In genomic region chr5:113209401-113209750, GRCm38 (mm10) we compare ENCODE assay signal across 9 mouse cellular contexts. TPM values are rescaled to one million over a fixed set of nuclear protein-coding genes. Genes with fewer than 3 reads are reported as not detected.
A peak's percentile ranks its signal among the peaks of the same experiment; 100 is the strongest.
DNase-seq lines count a peak whose midpoint lies in the region; ATAC-seq and TF ChIP-seq lines count a peak whose summit lies in the region.
"Had no signal": no experiment of that assay in that cellular context is flagged by ENCODE, and none has a peak within 500 bp of the region (broad histone marks: within the 10 kb centered on the region; RNA-seq: fewer than 3 reads in every experiment).

No protein-coding gene starts in this region.

- H3K27me3 ChIP-seq in kidney, embryonic 14.5 days (ENCODE audit: control insufficient read depth, insufficient read depth, low read length) = no peaks in the 10 kb centered on the region
- H3K27me3 ChIP-seq in hindbrain, postnatal 0 days (ENCODE audit: insufficient read depth, low read length) = no peaks in the 10 kb centered on the region
- H3K27me3 ChIP-seq in midbrain, embryonic 14.5 days (ENCODE audit: control insufficient read depth, insufficient read depth, low read length) = no peaks in the 10 kb centered on the region

- TF ChIP-seq POLR2A in cortical plate, adult 2 months (IDR thresholded peaks at IDR 0.05; ENCODE audit: extremely low read depth, insufficient read depth, low read length) = no peak

- DNase-seq in kidney, adult 9 months = no peak
- DNase-seq in hindbrain, postnatal 0 days (ENCODE audit: low spot score) = no peak
- DNase-seq in midbrain, embryonic 14.5 days = no peak
- DNase-seq in retina, embryonic 14.5 days (ENCODE audit: low spot score) = no peak

- H3K36me3 ChIP-seq in kidney, embryonic 14.5 days (ENCODE audit: control insufficient read depth, insufficient read depth, low read length) = no peaks in the 10 kb centered on the region
- no peaks in the 10 kb centered on the region for H3K36me3 ChIP-seq in hindbrain, postnatal 0 days (ENCODE audit: insufficient read depth, low read length)
- H3K36me3 ChIP-seq in midbrain, embryonic 14.5 days (ENCODE audit: control insufficient read depth, insufficient read depth, low read length) = no peaks in the 10 kb centered on the region

- 37% methylated on average over 11 of the region's 11 CpGs for WGBS in kidney, embryonic 14.5 days
- 40% methylated on average over 11 of the region's 11 CpGs for WGBS in hindbrain, postnatal 0 days
- WGBS in midbrain, embryonic 14.5 days = 58% methylated on average over 11 of the region's 11 CpGs

- no peak overlapping the region for H3K9ac ChIP-seq in kidney, embryonic 14.5 days (ENCODE audit: low read depth, low read length)
- H3K9ac ChIP-seq in hindbrain, postnatal 0 days (replicated peaks; ENCODE audit: low read length) = peak overlapping the region; percentile 17; the same call in 1 of the 2 replicates
- H3K9ac ChIP-seq in midbrain, embryonic 14.5 days (replicated peaks; ENCODE audit: low read length) = no peak overlapping the region

- H3K4me3 ChIP-seq in kidney, embryonic 14.5 days (ENCODE audit: low read length) = no peak overlapping the region
- H3K4me3 ChIP-seq in cortical plate, adult 2 months (ENCODE audit: insufficient read depth, low read length) = no peak overlapping the region
- H3K4me3 ChIP-seq in hindbrain, postnatal 0 days (ENCODE audit: low read length) = no peak overlapping the region
- H3K4me3 ChIP-seq in midbrain, embryonic 14.5 days (replicated peaks; ENCODE audit: low read depth, low read length) = no peak overlapping the region

- H3K4me1 ChIP-seq in kidney, embryonic 14.5 days (ENCODE audit: control insufficient read depth, insufficient read depth, low read length) = peaks cover 21% of the 10 kb centered on the region
- peaks cover 1% of the 10 kb centered on the region for H3K4me1 ChIP-seq in cortical plate, adult 2 months (ENCODE audit: control insufficient read depth, insufficient read depth, low read length)
- H3K4me1 ChIP-seq in hindbrain, postnatal 0 days (ENCODE audit: insufficient read depth, low read length) = peaks cover 10% of the 10 kb centered on the region
- no peaks in the 10 kb centered on the region for H3K4me1 ChIP-seq in midbrain, embryonic 14.5 days (ENCODE audit: control insufficient read depth, insufficient read depth, low read length)

- TF ChIP-seq CTCF in cortical plate, adult 2 months (IDR thresholded peaks at IDR 0.05; ENCODE audit: extremely low read depth, insufficient read depth, low read length) = no peak
- TF ChIP-seq CTCF in hindbrain, postnatal 0 days (IDR thresholded peaks at IDR 0.05; ENCODE audit: low read depth) = no peak

- H3K4me2 ChIP-seq in kidney, embryonic 14.5 days (replicated peaks; ENCODE audit: low read depth, low read length) = no peak overlapping the region
- 0 out of 2 replicates have a peak overlapping the region, but pooled peaks have one; percentile 5 for H3K4me2 ChIP-seq in hindbrain, postnatal 0 days (ENCODE audit: low read depth, low read length)
- H3K4me2 ChIP-seq in midbrain, embryonic 14.5 days (ENCODE audit: low read length) = no peak overlapping the region

- no peak; the same call in 1 of the 2 replicates for ATAC-seq in kidney, embryonic 14.5 days (ENCODE audit: low FRiP score, low TSS enrichment)
- ATAC-seq in hindbrain, postnatal 0 days = peak; percentile 11; the same call in 1 of the 2 replicates
- no peak for ATAC-seq in midbrain, embryonic 14.5 days (ENCODE audit: low FRiP score, low TSS enrichment)
- no peak for ATAC-seq in megakaryocyte progenitor cell, adult 5-6 weeks (replicated peaks; ENCODE audit: poor library complexity)
- no peak for ATAC-seq in erythroblast, adult 5-6 weeks (replicated peaks; ENCODE audit: low FRiP score, poor library complexity, severe bottlenecking)

- H3K9me3 ChIP-seq in kidney, embryonic 14.5 days (ENCODE audit: control insufficient read depth, low read length) = no peaks in the 10 kb centered on the region
- H3K9me3 ChIP-seq in hindbrain, postnatal 0 days (ENCODE audit: low read length) = no peaks in the 10 kb centered on the region
- no peaks in the 10 kb centered on the region for H3K9me3 ChIP-seq in midbrain, embryonic 14.5 days (ENCODE audit: control insufficient read depth, low read length)

- H3K27ac ChIP-seq in kidney, embryonic 14.5 days (ENCODE audit: low read depth, low read length) = peak overlapping the region; percentile 83
- peak overlapping the region; percentile 76 for H3K27ac ChIP-seq in cortical plate, adult 2 months (ENCODE audit: insufficient read depth, low read length)
- H3K27ac ChIP-seq in hindbrain, postnatal 0 days = peak overlapping the region; percentile 64
- peak overlapping the region; percentile 68 for H3K27ac ChIP-seq in midbrain, embryonic 14.5 days (replicated peaks; ENCODE audit: low read depth, low read length)

RNA-seq across cellular contexts. Expression of gene 2900026A02Rik, which starts 11.7 kb away (rescaled TPM):
- 3.9 and 5.4 TPM in 2 replicates for polyA plus RNA-seq in kidney, embryonic 14.5 days (2014; fragmentation: Nextera tagmentation; extraction: Ambion mirVana)
- 25.4 and 28.2 TPM in 2 replicates for polyA plus RNA-seq in cortical plate, adult 2 months (2012; rRNA removed)
- 9.2 and 10.6 TPM in 2 replicates for total RNA-seq in hindbrain, postnatal 0 days (2014; rRNA removed)
- polyA plus RNA-seq in hindbrain, postnatal 0 days (2015; fragmentation: Nextera tagmentation; extraction: Ambion mirVana) = 2.5 and 3.1 TPM in 2 replicates
- 1.6 and 2.1 TPM in 2 replicates for polyA plus RNA-seq in midbrain, embryonic 14.5 days (2014; fragmentation: Nextera tagmentation; extraction: Ambion mirVana)
- total RNA-seq in megakaryocyte progenitor cell, adult 5-6 weeks (2015) = 1.6 and 2.7 TPM in 2 replicates
- 1.3 and 2.0 TPM in 2 replicates for total RNA-seq in megakaryocyte progenitor cell, adult 5-6 weeks (2017)
- 0.42 and 1.2 TPM in 2 replicates for total RNA-seq in erythroblast, adult 5-6 weeks (2015; ENCODE audit: low replicate concordance)
- 0.28 and 0.85 TPM in 2 replicates for total RNA-seq in erythroblast, adult 5-6 weeks (2017; ENCODE audit: low replicate concordance)

RNA-seq across cellular contexts. Expression of gene Tmem211, which starts 17.3 kb away (rescaled TPM):
- 0.15 and 0.31 TPM in 2 replicates for polyA plus RNA-seq in kidney, embryonic 14.5 days (2014; fragmentation: Nextera tagmentation; extraction: Ambion mirVana)
- polyA plus RNA-seq in cortical plate, adult 2 months (2012; rRNA removed) = not detected in 2 replicates
- 0.16 TPM in 1 of 2 replicates, not detected in the other for total RNA-seq in hindbrain, postnatal 0 days (2014; rRNA removed)
- polyA plus RNA-seq in hindbrain, postnatal 0 days (2015; fragmentation: Nextera tagmentation; extraction: Ambion mirVana) = 0.10 TPM in 1 of 2 replicates, not detected in the other
- polyA plus RNA-seq in midbrain, embryonic 14.5 days (2014; fragmentation: Nextera tagmentation; extraction: Ambion mirVana) = 0.15 TPM in 1 of 2 replicates, not detected in the other
- total RNA-seq in megakaryocyte progenitor cell, adult 5-6 weeks (2015) = not detected in 2 replicates
- total RNA-seq in megakaryocyte progenitor cell, adult 5-6 weeks (2017) = not detected in 2 replicates
- not detected in 2 replicates for total RNA-seq in erythroblast, adult 5-6 weeks (2015; ENCODE audit: low replicate concordance)
- total RNA-seq in erythroblast, adult 5-6 weeks (2017; ENCODE audit: low replicate concordance) = not detected in 2 replicates
- polyA plus RNA-seq: large intestine, adult 2 months had no signal
